Mouse (Mus musculus): ENCODE results near the gene Cep41.
A peak's percentile ranks its signal among the peaks of the same experiment; 100 is the strongest.

Cep41 gene

GRCm38 (mm10) chr6:30710371-30711364 lies 17.1 kb upstream of the Cep41 start:
- no peak for DNase-seq

- DNase-seq: no peak
Measured at GRCm38 (mm10) chr6:30709115-30709514, 15.6 kb upstream of the Cep41 start.

GRCm38 (mm10) chr6:30703977-30704602 lies 10.5 kb upstream of the Cep41 start:
- no peak for DNase-seq

- DNase-seq: no peak
Measured at GRCm38 (mm10) chr6:30703476-30703875, 9.9 kb upstream of the Cep41 start.

GRCm38 (mm10) chr6:30702881-30703280 lies 9.3 kb upstream of the Cep41 start:
- DNase-seq: no peak

- DNase-seq: no peak
Measured at GRCm38 (mm10) chr6:30700182-30700581, 6.6 kb upstream of the Cep41 start.

- no peak for DNase-seq
Measured at GRCm38 (mm10) chr6:30698036-30698435, 4.5 kb upstream of the Cep41 start.

GRCm38 (mm10) chr6:30697464-30697863 lies 3.9 kb upstream of the Cep41 start:
- DNase-seq: no peak

GRCm38 (mm10) chr6:30695124-30695523 lies 1.6 kb upstream of the Cep41 start:
- DNase-seq: no peak

- DNase-seq: no peak
Measured at GRCm38 (mm10) chr6:30694209-30694608, 660 bp upstream of the Cep41 start.

GRCm38 (mm10) chr6:30692826-30693225 lies 723 bp downstream of the Cep41 start:
- DNase-seq: no peak

- no peak for DNase-seq
Measured at GRCm38 (mm10) chr6:30687198-30687597, 6.4 kb downstream of the Cep41 start.

GRCm38 (mm10) chr6:30684570-30684969 lies 9.0 kb downstream of the Cep41 start:
- no peak for DNase-seq

GRCm38 (mm10) chr6:30681935-30682900 lies 11.3 kb downstream of the Cep41 start:
- DNase-seq: no peak

GRCm38 (mm10) chr6:30680442-30680841 lies 13.1 kb downstream of the Cep41 start:
- DNase-seq: no peak

- peak; percentile 70 for DNase-seq
Measured at GRCm38 (mm10) chr6:30679567-30679966, 14.0 kb downstream of the Cep41 start.

GRCm38 (mm10) chr6:30678482-30678881 lies 15.1 kb downstream of the Cep41 start:
- DNase-seq: no peak

- DNase-seq: no peak
Measured at GRCm38 (mm10) chr6:30677591-30677990, 16.0 kb downstream of the Cep41 start.

- no peak for DNase-seq
Measured at GRCm38 (mm10) chr6:30676506-30676905, 17.0 kb downstream of the Cep41 start.

- DNase-seq: no peak
Measured at GRCm38 (mm10) chr6:30675281-30675771, 18.2 kb downstream of the Cep41 start.

- DNase-seq: no peak
Measured at GRCm38 (mm10) chr6:30674714-30675280, 18.8 kb downstream of the Cep41 start.
